Mouse (Mus musculus) limb, embryonic 13.5 days (tissue): ENCODE data around the gene Fam213a. TPM values are rescaled to one million over a fixed set of nuclear protein-coding genes. Genes with fewer than 3 reads are reported as not detected.
"Not testable (repeated sequence)": the region's sequence is repeated elsewhere in the genome, so short reads cannot be mapped to it uniquely, and the experiment has no call there.

Experiments used
- ATAC-seq: fragments of 200-750 bp; cut with Nextera tagmentation; 2 replicates; pipeline ENCODE4 v1.8.0; 2017; ENCODE audit warnings: low read depth, moderate number of reproducible peaks, moderate TSS enrichment; ENCODE audit not compliant: low FRiP score
- H3K27ac ChIP-seq: fragments of 300-500 bp; sonication (generic); 2 replicates; pipeline ENCODE4 v1.5.1; 2015; ENCODE audit warnings: inconsistent platforms, mild to moderate bottlenecking, moderate library complexity
- H3K27me3 ChIP-seq: fragments of 300-500 bp; sonication (generic); 2 replicates; pipeline ENCODE4 v1.6.1; 2015; ENCODE audit warnings: mild to moderate bottlenecking, inconsistent platforms
- H3K36me3 ChIP-seq: fragments of 300-500 bp; sonication (generic); 2 replicates; pipeline ENCODE4 v1.6.1; 2015; ENCODE audit warnings: inconsistent platforms, mild to moderate bottlenecking, moderate library complexity
- H3K4me1 ChIP-seq: fragments of 300-500 bp; sonication (generic); 2 replicates; pipeline ENCODE4 v1.6.1; 2015; ENCODE audit warnings: inconsistent platforms
- H3K4me2 ChIP-seq: fragments of 300-500 bp; sonication (generic); replicated peaks from 2 replicates; pipeline ENCODE4 v1.6.1; 2015; ENCODE audit warnings: inconsistent platforms, mild to moderate bottlenecking, moderate library complexity
- H3K4me3 ChIP-seq: fragments of 300-500 bp; sonication (generic); 2 replicates; pipeline ENCODE4 v1.5.1; 2015; ENCODE audit warnings: moderate library complexity, mild to moderate bottlenecking, inconsistent platforms
- H3K9ac ChIP-seq: fragments of 300-500 bp; sonication (generic); 2 replicates; pipeline ENCODE4 v1.6.1; 2015; ENCODE audit warnings: mild to moderate bottlenecking, inconsistent platforms
- H3K9me3 ChIP-seq: fragments of 300-500 bp; sonication (generic); 2 replicates; pipeline ENCODE4 v1.6.1; 2016; ENCODE audit warnings: inconsistent platforms
- WGBS: fragments of 180-500 bp; shearing (Covaris S2); methylation state at CpG from one replicate; pipeline ENCODE4 v1.1.7; 2015; 5-methylcytosine and 5-hydroxymethylcytosine counted together
- polyA plus RNA-seq: library from polyadenylated mRNA; unstranded; fragments of >200 nt; fragmentation: Nextera tagmentation; extraction: Ambion mirVana; gene quantifications from 2 replicates; pipeline ENCODE4 v1.2.1, GENCODE M21; 2015

Gene Fam213a
- polyA plus RNA-seq: 39.3 and 41.6 TPM in 2 replicates

DNA sequence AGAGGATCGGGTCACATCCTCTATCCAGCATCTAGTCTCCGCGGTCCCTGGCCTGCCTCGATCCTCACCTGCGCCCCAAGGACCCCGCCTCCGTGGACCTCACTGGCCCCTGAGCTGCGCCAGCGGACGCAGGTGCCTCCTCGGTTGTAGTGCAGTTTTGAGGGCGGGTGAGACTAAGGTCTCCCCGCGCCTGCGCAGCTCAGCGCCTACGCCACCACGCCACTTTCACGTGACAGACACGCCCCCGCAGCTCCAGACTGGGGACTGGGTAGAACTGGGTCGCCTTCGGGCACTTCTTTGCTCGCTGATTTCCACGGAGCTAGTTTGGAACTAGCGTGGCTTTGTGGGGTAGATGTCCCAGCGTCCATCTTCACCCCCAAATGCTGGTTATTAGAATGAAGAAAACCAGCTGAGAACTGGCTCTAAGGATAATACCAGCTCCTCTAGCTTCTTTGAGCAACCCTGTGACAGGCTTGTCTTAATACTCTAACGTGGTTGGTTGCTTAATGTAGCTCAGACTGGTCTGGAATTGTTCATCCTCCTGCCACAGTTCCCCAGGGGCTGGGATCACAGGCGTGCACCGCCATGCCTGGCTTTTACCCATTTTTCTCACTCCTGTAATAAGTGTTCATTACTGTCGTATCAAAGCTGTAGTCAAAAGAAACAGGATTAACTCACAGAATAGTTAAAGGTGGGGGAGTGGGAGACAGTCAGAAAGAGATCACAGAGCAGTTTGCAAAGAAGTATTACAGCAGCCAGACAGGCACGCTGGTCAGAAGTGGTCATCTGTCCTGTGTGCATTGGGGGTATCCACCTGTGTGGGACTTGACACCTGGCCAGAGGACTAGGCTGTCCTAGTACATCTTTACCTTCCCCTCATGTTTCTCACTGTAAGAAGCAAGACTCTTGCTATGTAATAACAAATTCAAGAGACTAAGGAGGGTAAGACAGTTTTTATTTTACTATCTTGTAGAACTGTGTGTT lies at the start of gene Fam213a:
TSS of gene Fam213a (minus strand) at position 159 of the 984 bp plus-strand sequence.
- H3K27ac ChIP-seq: peak within 1 kb of the TSS; percentile 40; the same call in 1 of the 2 replicates
- peak; percentile 96 for ATAC-seq
- H3K9me3 ChIP-seq: no peaks in the 10 kb centered on the region
- peaks cover 13% of the 10 kb centered on the region for H3K4me1 ChIP-seq
- peak within 1 kb of the TSS; percentile 76 for H3K9ac ChIP-seq
- no peaks in the 10 kb centered on the region for H3K36me3 ChIP-seq
- H3K4me3 ChIP-seq: peak within 1 kb of the TSS; percentile 62
- H3K4me2 ChIP-seq: peak within 1 kb of the TSS; percentile 85
- 3% methylated on average over 32 of the region's 32 CpGs for WGBS
- H3K27me3 ChIP-seq: no peaks in the 10 kb centered on the region

DNA sequence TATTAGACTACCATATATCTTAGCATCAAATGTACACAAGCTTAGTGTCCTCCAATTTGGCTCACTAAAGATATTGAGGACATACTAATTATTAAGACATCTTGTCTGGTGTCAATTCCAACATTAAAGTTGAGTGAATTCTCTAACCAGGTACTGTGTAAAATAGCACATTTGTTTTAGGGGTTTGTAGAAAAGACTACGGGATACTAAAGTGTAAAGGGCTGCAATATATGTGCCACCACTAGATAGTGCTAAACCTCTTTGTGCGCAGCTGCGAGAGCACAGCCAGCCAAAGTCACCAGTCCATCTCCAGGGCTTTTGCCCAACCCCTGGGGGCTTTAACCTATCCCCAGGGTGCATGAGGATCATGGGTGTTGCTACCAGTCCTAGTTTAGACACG lies 39.6 kb upstream of the Fam213a start:
- not testable (repeated sequence) for H3K27ac ChIP-seq, H3K4me2 ChIP-seq, H3K4me3 ChIP-seq, H3K4me1 ChIP-seq, ATAC-seq, H3K36me3 ChIP-seq, H3K9ac ChIP-seq, H3K27me3 ChIP-seq, H3K9me3 ChIP-seq
- WGBS: 63% methylated on average over 3 of the region's 4 CpGs

DNA sequence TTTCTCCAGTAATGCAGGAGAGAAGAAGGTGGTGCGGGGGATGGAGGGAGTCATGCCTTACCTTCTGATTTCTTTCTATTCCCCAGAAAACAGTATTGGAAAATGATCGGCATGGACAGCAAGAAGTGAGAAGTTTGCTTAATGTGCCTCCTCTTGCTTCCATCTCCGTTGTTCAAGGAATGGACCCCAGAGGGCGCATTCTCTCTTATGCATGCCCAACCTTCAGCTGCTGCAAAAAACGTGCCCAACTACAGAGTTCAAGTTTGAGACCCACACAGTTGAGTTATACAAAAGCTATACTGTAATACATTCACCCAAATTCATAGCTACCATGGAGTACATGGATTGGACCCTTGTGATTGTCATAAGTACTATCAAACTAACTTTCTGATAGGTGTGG lies 38.9 kb upstream of the Fam213a start:
- ATAC-seq: no peak
- Histone ChIP-seq H3K36me3 (no peaks in the 10 kb centered on the region), H3K4me3 (no peak overlapping the region), H3K27ac (no peak overlapping the region), H3K9ac (no peak overlapping the region), H3K27me3 (no peaks in the 10 kb centered on the region), H3K9me3 (no peaks in the 10 kb centered on the region), H3K4me1 (no peaks in the 10 kb centered on the region), H3K4me2 (no peak overlapping the region)
- WGBS: 77% methylated on average over 5 of the region's 5 CpGs

DNA sequence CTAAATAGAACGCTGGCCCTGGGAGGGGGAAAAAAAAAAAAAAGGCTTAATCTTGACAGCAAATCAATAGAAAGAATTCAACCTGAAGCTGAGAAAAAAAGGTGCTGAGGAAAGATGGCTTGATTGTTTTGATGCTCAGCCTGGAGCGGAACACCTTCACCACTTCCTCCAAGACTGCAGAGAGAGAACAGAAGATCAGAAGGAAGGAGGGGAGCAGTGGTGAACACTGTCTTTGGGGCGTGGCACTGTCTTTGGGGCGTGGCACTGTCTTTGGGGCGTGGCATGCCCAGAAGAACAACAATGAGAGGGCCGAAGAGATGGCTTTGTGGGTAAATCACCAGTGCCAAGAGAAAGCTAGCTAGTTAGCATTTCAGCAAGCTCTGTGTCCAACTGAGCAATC lies 36.9 kb upstream of the Fam213a start:
- Histone ChIP-seq H3K4me3 (no peak overlapping the region), H3K36me3 (no peaks in the 10 kb centered on the region), H3K27me3 (no peaks in the 10 kb centered on the region), H3K9ac (no peak overlapping the region), H3K4me2 (no peak overlapping the region), H3K9me3 (peaks cover 5% of the 10 kb centered on the region; the same call in 1 of the 2 replicates), H3K4me1 (no peaks in the 10 kb centered on the region), H3K27ac (no peak overlapping the region)
- WGBS: 83% methylated on average over 6 of the region's 6 CpGs
- no peak for ATAC-seq

DNA sequence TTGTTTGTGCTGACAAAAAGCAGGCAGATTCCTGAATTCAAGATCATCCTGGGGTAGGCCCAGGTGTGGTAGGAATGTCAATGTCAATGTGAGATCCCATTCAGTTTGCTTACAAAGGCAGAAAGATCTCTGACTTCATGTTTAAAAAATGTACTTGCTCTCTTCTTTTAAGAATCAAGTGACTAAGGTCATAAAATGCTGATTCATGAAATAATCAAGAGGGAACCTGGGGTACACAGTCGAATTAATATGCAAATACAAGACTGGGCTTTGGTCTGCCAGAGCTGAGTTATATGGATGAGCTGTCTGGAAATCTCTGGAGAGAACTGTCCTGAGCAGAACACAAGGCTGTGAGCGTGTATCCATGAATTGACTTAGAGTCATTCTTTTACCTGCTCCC lies 33.8 kb upstream of the Fam213a start:
- Histone ChIP-seq H3K9me3 (peaks cover 5% of the 10 kb centered on the region; the same call in 1 of the 2 replicates), H3K4me2 (no peak overlapping the region), H3K36me3 (no peaks in the 10 kb centered on the region), H3K27ac (no peak overlapping the region), H3K9ac (no peak overlapping the region), H3K27me3 (no peaks in the 10 kb centered on the region), H3K4me3 (no peak overlapping the region), H3K4me1 (no peaks in the 10 kb centered on the region)
- WGBS: 78% methylated on average over 2 of the region's 2 CpGs
- ATAC-seq: no peak

DNA sequence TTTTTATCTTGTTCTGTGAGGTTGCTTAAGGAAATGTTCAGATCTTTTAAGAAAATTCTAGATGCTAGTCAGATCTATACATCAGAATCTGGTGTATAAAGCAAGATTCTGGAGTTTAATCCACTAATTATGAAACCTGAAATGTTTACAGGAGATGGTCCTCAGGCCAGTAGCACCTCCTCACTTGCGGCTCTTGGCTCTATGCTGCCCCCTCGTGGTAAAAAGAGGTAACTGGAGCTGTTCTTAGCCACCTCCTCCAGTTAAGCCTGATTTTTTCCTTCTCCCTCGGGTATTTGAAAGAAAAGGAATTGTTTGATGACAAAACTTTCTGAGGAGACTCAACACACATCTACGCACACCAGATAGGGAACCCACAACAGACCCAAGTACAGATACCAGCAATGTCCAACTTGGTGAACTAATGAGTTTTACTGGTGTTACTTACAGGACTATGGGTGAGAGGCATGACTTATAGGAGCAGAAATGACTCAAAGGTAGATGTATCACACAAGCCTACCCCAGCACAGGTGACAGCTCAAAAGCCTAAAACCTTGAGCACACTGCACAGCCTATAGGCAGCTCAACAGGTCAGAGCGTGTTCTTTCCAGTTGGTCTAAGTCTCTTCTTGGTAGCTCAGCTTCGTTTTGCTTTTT lies 21.7 kb upstream of the Fam213a start:
- 34% methylated on average over 6 of the region's 6 CpGs for WGBS
- H3K9me3 ChIP-seq: no peaks in the 10 kb centered on the region
- no peaks in the 10 kb centered on the region for H3K36me3 ChIP-seq
- no peaks in the 10 kb centered on the region for H3K27me3 ChIP-seq
- H3K27ac ChIP-seq: no peak overlapping the region
- no peak overlapping the region for H3K4me2 ChIP-seq
- no peak overlapping the region for H3K4me3 ChIP-seq
- no peaks in the 10 kb centered on the region for H3K4me1 ChIP-seq
- ATAC-seq: no peak
- H3K9ac ChIP-seq: no peak overlapping the region

DNA sequence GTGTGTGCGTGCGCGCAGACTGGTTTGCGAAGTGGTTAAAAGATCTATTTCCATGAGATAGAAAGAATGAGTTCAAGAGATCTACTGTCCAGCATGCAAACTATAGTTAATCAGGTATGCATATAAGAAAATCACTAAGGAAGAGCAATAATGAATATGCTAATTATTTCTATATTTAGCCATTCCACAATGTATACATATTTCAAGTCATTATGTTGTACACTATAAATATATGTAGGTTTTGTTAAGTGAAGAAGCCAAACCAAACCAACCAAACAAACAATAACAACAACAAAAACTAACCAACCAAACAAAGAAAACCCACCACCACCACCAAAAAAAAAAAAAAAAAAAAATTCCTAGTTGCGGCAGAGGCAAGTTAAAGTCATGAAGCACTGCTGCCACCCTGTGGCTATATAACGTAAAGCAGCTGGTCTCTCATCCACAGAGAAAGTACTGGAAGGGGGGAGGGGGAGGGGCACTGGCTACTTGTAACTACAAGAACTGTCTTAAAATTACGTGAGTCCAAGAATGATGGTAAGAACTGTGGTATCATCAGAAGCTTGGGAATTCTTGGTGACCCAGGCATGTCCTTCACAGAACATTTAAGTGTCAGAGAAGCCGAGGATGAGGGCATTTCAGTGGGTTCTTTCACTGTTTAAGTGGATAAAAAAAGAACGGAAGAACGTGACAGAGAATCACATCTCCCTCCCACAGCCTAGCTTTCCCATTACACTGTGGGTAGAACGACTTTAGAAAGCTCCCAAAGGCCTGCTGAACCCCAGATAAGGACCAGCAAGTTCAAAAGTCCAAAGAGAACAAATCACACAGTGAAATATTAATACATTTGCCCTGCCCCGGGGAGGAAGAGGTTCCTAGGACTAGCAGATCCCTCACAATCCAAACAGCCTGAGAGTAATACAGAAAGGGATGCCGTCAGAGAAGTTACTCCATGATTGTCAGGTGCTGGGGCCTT lies 19.8 kb upstream of the Fam213a start:
- Histone ChIP-seq H3K4me2 (no peak overlapping the region), H3K9me3 (no peaks in the 10 kb centered on the region), H3K4me3 (no peak overlapping the region), H3K36me3 (no peaks in the 10 kb centered on the region), H3K9ac (no peak overlapping the region), H3K4me1 (no peaks in the 10 kb centered on the region), H3K27me3 (no peaks in the 10 kb centered on the region), H3K27ac (no peak overlapping the region)
- 57% methylated on average over 13 of the region's 13 CpGs for WGBS
- no peak for ATAC-seq

DNA sequence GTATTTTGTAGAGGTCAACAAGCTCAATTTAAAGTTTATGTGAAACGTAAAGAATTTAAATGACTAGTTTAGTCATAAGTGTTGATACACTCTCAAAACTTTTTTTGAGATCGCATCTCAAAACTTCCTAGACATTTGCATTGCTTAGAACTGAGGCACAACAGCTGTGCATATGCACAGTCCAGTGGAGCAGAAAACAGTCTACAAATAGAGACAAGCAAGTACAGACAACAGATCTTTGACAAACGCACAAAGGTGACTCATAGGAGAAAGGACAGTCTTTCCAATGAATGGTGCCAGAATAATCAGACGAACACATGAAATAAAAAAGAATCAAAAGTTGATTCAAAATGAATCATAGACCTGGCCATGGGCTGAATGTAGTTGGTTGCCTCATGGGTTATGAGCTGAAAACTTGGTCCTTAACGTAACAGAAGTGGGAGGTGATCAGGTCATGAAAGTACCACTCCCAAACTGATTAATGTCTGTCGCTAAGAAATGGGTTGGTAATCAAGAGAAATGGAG lies 17.5 kb upstream of the Fam213a start:
- Histone ChIP-seq H3K4me3 (no peak overlapping the region), H3K27ac (no peak overlapping the region), H3K36me3 (no peaks in the 10 kb centered on the region), H3K4me2 (no peak overlapping the region), H3K9me3 (no peaks in the 10 kb centered on the region), H3K4me1 (no peaks in the 10 kb centered on the region), H3K9ac (no peak overlapping the region), H3K27me3 (no peaks in the 10 kb centered on the region)
- no peak for ATAC-seq
- WGBS: 85% methylated on average over 6 of the region's 6 CpGs

DNA sequence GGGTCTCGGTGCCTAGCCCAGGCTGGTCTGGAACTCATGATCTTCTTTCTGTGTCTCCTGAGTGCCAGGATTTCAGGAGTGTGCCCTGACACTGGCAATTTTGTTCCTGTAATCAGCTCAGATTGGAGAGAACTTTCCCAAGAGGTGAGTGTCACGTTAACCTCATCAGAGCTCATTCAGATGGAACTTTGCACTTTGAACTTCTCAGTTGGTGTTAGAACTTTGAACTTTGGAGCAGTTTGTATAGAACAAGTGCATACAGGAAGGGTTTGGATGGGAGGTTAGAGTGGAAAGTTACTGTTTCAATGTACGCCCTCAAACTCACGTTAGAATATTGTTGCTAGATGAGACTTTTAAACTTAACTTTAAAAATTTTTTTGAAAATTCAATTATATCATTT lies 15.7 kb upstream of the Fam213a start:
- Histone ChIP-seq H3K36me3 (no peaks in the 10 kb centered on the region), H3K9me3 (no peaks in the 10 kb centered on the region), H3K27me3 (no peaks in the 10 kb centered on the region), H3K27ac (no peak overlapping the region), H3K4me2 (no peak overlapping the region), H3K4me1 (no peaks in the 10 kb centered on the region), H3K9ac (no peak overlapping the region), H3K4me3 (no peak overlapping the region)
- 74% methylated on average over 4 of the region's 4 CpGs for WGBS
- ATAC-seq: no peak

DNA sequence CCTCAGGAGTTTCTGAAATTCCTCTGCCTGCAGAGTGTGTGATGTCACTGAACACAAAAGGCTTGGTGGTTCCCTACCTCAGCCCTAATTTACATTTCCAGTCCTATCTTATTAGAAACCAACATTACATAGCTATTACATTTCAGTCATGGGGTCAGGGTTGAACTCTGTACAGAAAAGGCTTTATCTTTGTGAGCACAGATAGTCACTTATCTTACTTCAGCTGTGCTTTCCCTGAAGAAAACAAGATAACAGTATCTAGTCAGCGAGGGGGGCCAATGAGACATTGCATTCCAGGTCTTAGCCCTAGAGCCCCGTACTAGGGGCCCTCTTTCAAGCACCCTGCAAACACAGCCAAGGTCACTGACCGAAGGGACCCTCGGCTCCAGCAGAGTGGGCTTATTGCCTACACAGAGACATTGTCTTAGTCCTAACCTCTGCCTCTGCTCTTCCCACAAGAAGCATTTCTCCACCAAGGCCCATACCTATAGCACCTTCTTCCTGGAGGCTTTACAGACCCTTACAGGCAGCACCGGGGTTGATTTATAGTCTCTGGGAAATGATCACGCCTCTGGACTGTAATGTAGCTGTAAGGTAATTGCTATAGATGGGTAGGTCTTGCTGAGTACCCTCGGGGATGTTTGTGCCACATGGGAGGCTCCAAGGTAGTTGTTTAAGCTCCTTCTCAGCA lies 12.2 kb upstream of the Fam213a start:
- ATAC-seq: no peak
- no peaks in the 10 kb centered on the region for H3K27me3 ChIP-seq
- WGBS: 75% methylated on average over 7 of the region's 7 CpGs
- H3K4me1 ChIP-seq: no peaks in the 10 kb centered on the region
- no peaks in the 10 kb centered on the region for H3K36me3 ChIP-seq
- H3K4me2 ChIP-seq: no peak overlapping the region
- H3K9ac ChIP-seq: no peak overlapping the region
- no peak overlapping the region for H3K27ac ChIP-seq
- H3K4me3 ChIP-seq: no peak overlapping the region
- no peaks in the 10 kb centered on the region for H3K9me3 ChIP-seq

DNA sequence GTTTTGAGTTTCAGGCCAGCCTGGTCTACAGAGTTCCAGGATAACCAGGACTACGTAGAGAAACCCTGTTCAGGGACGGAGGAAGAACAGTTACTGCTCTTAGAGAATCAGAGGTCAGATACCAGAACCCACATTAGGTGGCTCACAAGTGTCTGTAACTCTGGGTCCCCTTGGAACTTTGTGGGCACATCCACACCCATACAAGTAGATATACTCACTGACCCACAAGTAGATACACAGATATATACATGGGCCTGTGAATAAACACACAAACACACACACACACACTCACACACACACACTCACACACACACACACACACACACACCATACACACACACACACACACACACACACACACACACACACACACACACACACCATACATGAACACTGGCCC lies 11.5 kb upstream of the Fam213a start:
- no peak for ATAC-seq
- Histone ChIP-seq H3K27ac (no peak overlapping the region), H3K36me3 (no peaks in the 10 kb centered on the region), H3K4me1 (no peaks in the 10 kb centered on the region), H3K4me3 (no peak overlapping the region), H3K9me3 (no peaks in the 10 kb centered on the region), H3K27me3 (no peaks in the 10 kb centered on the region), H3K9ac (no peak overlapping the region), H3K4me2 (no peak overlapping the region)
- WGBS: 75% methylated on average over 2 of the region's 2 CpGs
